Mouse (Mus musculus) lung, adult 2 months (tissue): ENCODE results near the gene Espn.

ENCODE experiments used
- CTCF ChIP-seq: fragments of 200-500 bp; IDR thresholded peaks from 2 replicates; pipeline ENCODE4 v1.5.1; 2011; ENCODE audit warnings: mild to moderate bottlenecking, low read length, control low read depth; ENCODE audit not compliant: insufficient read depth
- POLR2A ChIP-seq: fragments of 200-500 bp; IDR thresholded peaks from 2 replicates; pipeline ENCODE4 v1.6.1; 2011; ENCODE audit warnings: low read depth, mild to moderate bottlenecking, control low read depth, low read length, borderline replicate concordance; ENCODE audit errors: extremely low read depth

DNA sequence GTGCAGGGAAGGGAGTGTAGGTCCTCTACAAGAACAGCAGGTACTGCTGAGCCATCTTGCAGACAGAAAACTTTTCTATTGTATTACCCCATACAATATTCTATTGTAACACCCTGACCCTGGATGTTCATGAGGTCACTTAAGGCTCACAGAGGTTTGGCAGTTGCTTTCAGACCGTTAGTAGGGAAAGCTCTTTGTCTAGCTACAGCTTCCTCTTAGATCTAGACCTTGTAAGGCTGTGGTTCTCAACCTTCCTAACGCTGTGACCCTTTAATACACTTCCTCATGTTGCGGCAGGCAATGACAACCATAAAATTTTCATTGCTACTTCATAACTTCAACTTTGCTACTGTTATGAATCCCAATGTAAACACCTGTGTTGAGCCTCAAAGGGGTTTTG is 24.5 kb upstream of the Espn start:
- TF ChIP-seq CTCF (no peak), POLR2A (no peak)
